Mouse (Mus musculus) lung, adult 2 months (tissue): Measurements from ENCODE around the gene Ifna11.

Experiments used
- CTCF ChIP-seq: fragments of 200-500 bp; IDR thresholded peaks from 2 replicates; pipeline ENCODE4 v1.5.1; 2011; ENCODE audit warnings: mild to moderate bottlenecking, low read length, control low read depth; ENCODE audit not compliant: insufficient read depth
- POLR2A ChIP-seq: fragments of 200-500 bp; IDR thresholded peaks from 2 replicates; pipeline ENCODE4 v1.6.1; 2011; ENCODE audit warnings: low read depth, mild to moderate bottlenecking, control low read depth, low read length, borderline replicate concordance; ENCODE audit errors: extremely low read depth

DNA sequence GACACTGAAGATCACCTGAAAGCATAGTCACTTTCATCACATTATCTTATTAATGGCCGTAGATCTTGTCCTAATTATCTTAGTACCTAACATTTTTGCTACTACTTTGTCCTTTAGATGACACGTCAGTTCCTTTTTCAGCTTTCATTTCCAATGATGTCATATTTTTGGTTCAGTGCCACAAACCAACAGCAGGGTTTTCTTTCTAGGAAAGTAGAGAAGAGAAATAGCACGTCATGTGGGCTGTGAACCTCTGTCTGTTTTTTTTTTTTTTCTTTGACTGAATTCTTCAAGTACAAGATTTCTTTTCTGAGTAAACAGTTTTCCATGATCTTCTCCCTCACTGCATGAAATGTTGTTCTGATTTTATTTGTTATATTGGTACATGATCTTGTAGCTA lies 20.3 kb downstream of the Ifna11 start:
- no peak for TF ChIP-seq CTCF
- TF ChIP-seq POLR2A: no peak
